Mouse (Mus musculus) regulatory T cell (primary cell): ENCODE measurements at regions not wholly inside any gene's neighbourhood (a gene's known extent, or its start where the extent isn't known, plus 50 kb on each side); places are given as distances from the start of the nearest gene placed in this dataset.

Experiments used
- in situ Hi-C: fragments of 300-600 bp; cut with MboI, MseI; formaldehyde crosslinking; loops from one replicate; pipeline ENCODE4 v1.15.1; 2025; ENCODE audit warnings: high pct_unique_total_duplicates

GRCm38 (mm10) chr11:20882756-20883155 is 51.9 kb upstream of the Lgalsl start:
- in situ Hi-C loops, result loop anchor here (10.0 kb wide), 1 partner anchor 448 kb away; no protein-coding TSS in a partner anchor

- in situ Hi-C loops, result loop anchor here (10.0 kb wide), 1 partner anchor 449 kb away; no protein-coding TSS in a partner anchor
Observed at GRCm38 (mm10) chr11:20883907-20884306, 53.1 kb upstream of the Lgalsl start.

- in situ Hi-C loops, result loop anchor here (10.0 kb wide), 1 partner anchor 452 kb away; no protein-coding TSS in a partner anchor
Observed at GRCm38 (mm10) chr11:20887044-20887443, 56.2 kb upstream of the Lgalsl start.

- in situ Hi-C loops, result no loop called here
Observed at GRCm38 (mm10) chr11:20890479-20890878, 59.6 kb upstream of the Lgalsl start.

GRCm38 (mm10) chr11:20891711-20892110 is 60.9 kb upstream of the Lgalsl start:
- in situ Hi-C loops, result no loop called here

- in situ Hi-C loops, result no loop called here
Observed at GRCm38 (mm10) chr11:20896277-20897123, 65.6 kb upstream of the Lgalsl start.

- in situ Hi-C loops, result no loop called here
Observed at GRCm38 (mm10) chr11:20897468-20897867, 66.6 kb upstream of the Lgalsl start.

- in situ Hi-C loops, result no loop called here
Observed at GRCm38 (mm10) chr11:20898558-20898957, 67.7 kb upstream of the Lgalsl start.

- in situ Hi-C loops, result no loop called here
Observed at GRCm38 (mm10) chr11:20899766-20900165, 68.9 kb upstream of the Lgalsl start.

- in situ Hi-C loops, result no loop called here
Observed at GRCm38 (mm10) chr11:20902001-20902400, 71.1 kb upstream of the Lgalsl start.

GRCm38 (mm10) chr11:20902910-20903309 is 72.1 kb upstream of the Lgalsl start:
- in situ Hi-C loops, result no loop called here

- in situ Hi-C loops, result no loop called here
Observed at GRCm38 (mm10) chr11:20907996-20908395, 77.1 kb upstream of the Lgalsl start.

GRCm38 (mm10) chr11:20908471-20908870 is 77.6 kb upstream of the Lgalsl start:
- in situ Hi-C loops, result no loop called here

GRCm38 (mm10) chr11:20913042-20913441 is 82.2 kb upstream of the Lgalsl start:
- in situ Hi-C loops, result loop anchor here (5.0 kb wide), 1 partner anchor 116 kb away; no protein-coding TSS in a partner anchor

GRCm38 (mm10) chr11:20913598-20914296 is 82.9 kb upstream of the Lgalsl start:
- in situ Hi-C loops, result loop anchor here (5.0 kb wide), 1 partner anchor 116 kb away; no protein-coding TSS in a partner anchor

GRCm38 (mm10) chr11:20914297-20914997 is 83.6 kb upstream of the Lgalsl start:
- in situ Hi-C loops, result loop anchor here (5.0 kb wide), 1 partner anchor 117 kb away; no protein-coding TSS in a partner anchor

- in situ Hi-C loops, result no loop called here
Observed at GRCm38 (mm10) chr11:20915182-20915602, 84.3 kb upstream of the Lgalsl start.

GRCm38 (mm10) chr11:20915687-20916432 is 85.0 kb upstream of the Lgalsl start:
- in situ Hi-C loops, result no loop called here

- in situ Hi-C loops, result no loop called here
Observed at GRCm38 (mm10) chr11:20916473-20916911, 85.6 kb upstream of the Lgalsl start.

- in situ Hi-C loops, result no loop called here
Observed at GRCm38 (mm10) chr11:20916961-20917360, 86.1 kb upstream of the Lgalsl start.

GRCm38 (mm10) chr11:20917483-20917882 is 86.6 kb upstream of the Lgalsl start:
- in situ Hi-C loops, result no loop called here
